ENCODE assay signal across 35 mouse cellular contexts in the genomic region with DNA sequence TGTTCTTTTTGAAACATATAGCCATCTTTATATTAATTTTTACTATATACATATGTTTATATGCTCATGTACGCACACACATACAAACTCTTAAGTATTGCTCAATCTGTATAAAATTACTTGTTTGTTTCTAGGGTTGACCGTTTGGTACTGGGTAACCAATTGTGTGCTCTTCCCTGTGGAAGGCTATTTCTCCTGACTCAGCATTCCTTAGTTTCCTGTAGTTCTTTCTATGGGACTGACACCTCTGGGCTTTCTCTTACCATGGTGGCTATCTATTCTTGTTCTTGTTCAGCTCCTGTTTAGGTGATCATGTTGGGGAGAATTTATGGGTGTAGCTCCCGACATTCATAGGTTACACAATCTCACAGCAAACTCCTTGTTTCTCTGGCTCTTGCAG.
"Had no signal": no experiment of that assay in that cellular context is flagged by ENCODE, and none has a peak within 500 bp of the region (broad histone marks: within the 10 kb centered on the region; RNA-seq: fewer than 3 reads in every experiment).

No protein-coding gene starts in this region.

- H3K4me3 ChIP-seq: heart, embryonic 12.5 days; heart, embryonic 13.5 days; heart, embryonic 15.5 days; hindbrain, embryonic 10.5 days; hindbrain, embryonic 12.5 days; hindbrain, embryonic 13.5 days; hindbrain, embryonic 15.5 days; intestine, embryonic 15.5 days; kidney, embryonic 15.5 days; layer of hippocampus, adult 2 months; left cerebral cortex, adult 2 months had no signal

- DNase-seq: heart, postnatal 10 days; heart, postnatal 14 days; heart, postnatal 36 days; heart, postnatal 4 days; kidney, adult 11 months; kidney, adult 18-20 months; kidney, adult 2 months; kidney, adult 8-10 months; kidney, adult 9 months; kidney, postnatal 10 days; kidney, postnatal 14 days; kidney, postnatal 25 days; kidney, postnatal 36 days; kidney, postnatal 4 days; layer of hippocampus, adult 9-11 months; layer of hippocampus, postnatal 36 days had no signal

- ATAC-seq: hindbrain, embryonic 16.5 days; hindbrain, postnatal 0 days; inflammation-experienced regulatory T-cells, adult 6 months; intestine, embryonic 15.5 days; intestine, embryonic 16.5 days; intestine, postnatal 0 days had no signal

- H3K27ac ChIP-seq: heart, embryonic 13.5 days; heart, embryonic 15.5 days; hindbrain, embryonic 10.5 days; hindbrain, embryonic 12.5 days; hindbrain, embryonic 13.5 days; hindbrain, embryonic 14.5 days; hindbrain, embryonic 15.5 days; hindbrain, postnatal 0 days; intestine, embryonic 15.5 days; kidney, embryonic 15.5 days; kidney, postnatal 0 days; layer of hippocampus, adult 2 months; left cerebral cortex, adult 2 months had no signal

- H3K4me1 ChIP-seq: heart, embryonic 12.5 days; heart, embryonic 13.5 days; heart, embryonic 15.5 days; hindbrain, embryonic 10.5 days; hindbrain, embryonic 12.5 days; hindbrain, embryonic 13.5 days; hindbrain, embryonic 15.5 days; intestine, embryonic 15.5 days had no signal

- H3K4me2 ChIP-seq: heart, embryonic 11.5 days; heart, embryonic 12.5 days; heart, embryonic 13.5 days; heart, embryonic 15.5 days; hindbrain, embryonic 12.5 days; hindbrain, embryonic 13.5 days; hindbrain, embryonic 14.5 days; hindbrain, embryonic 15.5 days; intestine, embryonic 15.5 days; kidney, embryonic 15.5 days had no signal

- H3K9me3 ChIP-seq: heart, embryonic 12.5 days; heart, embryonic 15.5 days; hindbrain, embryonic 10.5 days; hindbrain, embryonic 12.5 days; hindbrain, embryonic 13.5 days; hindbrain, embryonic 15.5 days; intestine, embryonic 15.5 days; kidney, embryonic 15.5 days had no signal

- H3K36me3 ChIP-seq: heart, embryonic 15.5 days; hindbrain, embryonic 10.5 days; hindbrain, embryonic 12.5 days; hindbrain, embryonic 13.5 days; hindbrain, embryonic 15.5 days; intestine, embryonic 15.5 days; kidney, embryonic 15.5 days had no signal

- H3K27me3 ChIP-seq: heart, embryonic 12.5 days; heart, embryonic 13.5 days; heart, embryonic 15.5 days; hindbrain, embryonic 12.5 days; hindbrain, embryonic 13.5 days; hindbrain, embryonic 15.5 days; intestine, embryonic 15.5 days; kidney, embryonic 15.5 days had no signal

- H3K9ac ChIP-seq: heart, embryonic 12.5 days; heart, embryonic 13.5 days; heart, embryonic 15.5 days; hindbrain, embryonic 12.5 days; hindbrain, embryonic 13.5 days; hindbrain, embryonic 14.5 days; hindbrain, embryonic 15.5 days; intestine, embryonic 15.5 days; kidney, embryonic 15.5 days had no signal
